Comparison of ENCODE assay signal across 8 mouse cellular contexts in the genomic region with DNA sequence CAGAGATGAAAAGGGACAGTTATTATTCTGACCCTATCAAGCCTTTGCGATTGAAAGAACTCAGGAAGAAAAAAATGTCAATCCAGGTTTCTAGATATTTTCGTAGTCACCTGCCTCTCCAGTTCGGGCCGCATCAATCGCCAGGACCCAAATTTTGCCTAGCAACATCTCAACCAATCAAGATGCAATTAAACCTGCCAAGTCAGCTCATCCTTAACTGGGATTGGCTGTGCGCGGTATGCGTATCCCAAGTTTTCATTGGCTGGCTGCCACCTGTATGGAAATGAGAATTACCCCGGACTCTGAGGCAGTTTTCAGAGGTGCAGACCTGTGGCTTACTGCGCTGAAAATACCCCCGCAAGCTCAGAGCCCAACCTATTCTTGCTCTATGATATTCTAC. TPM values are rescaled to one million over a fixed set of nuclear protein-coding genes. Genes with fewer than 3 reads are reported as not detected.
DNase-seq lines count a peak whose midpoint lies in the region; ATAC-seq and TF ChIP-seq lines count a peak whose summit lies in the region.

No protein-coding gene starts in this region.

- ATAC-seq in cerebellum, adult (ENCODE audit: insufficient number of reproducible peaks, low FRiP score, low TSS enrichment), result peak; percentile 75
- ATAC-seq in forebrain, embryonic 15.5 days (replicated peaks), result peak; percentile 66
- ATAC-seq in hindbrain, embryonic 12.5 days (ENCODE audit: low FRiP score), result peak; percentile 20; the same call in 1 of the 2 replicates
- peak; percentile 68 for ATAC-seq in lung, embryonic 14.5 days (ENCODE audit: insufficient read depth)
- no peak for ATAC-seq in megakaryocyte-erythroid progenitor cell, adult 5-6 weeks (replicated peaks; ENCODE audit: low FRiP score, low TSS enrichment, poor library complexity, severe bottlenecking)

- peak; percentile 94 for DNase-seq in ES-CJ7 (ENCODE audit: low read depth, low spot score)
- peak; percentile 78 for DNase-seq in layer of hippocampus, adult 9-10 months (ENCODE audit: low spot score)
- DNase-seq in lung, embryonic 14.5 days, result peak; percentile 90
- peak; percentile 78 for DNase-seq in retina, postnatal 1 day

- no peak for TF ChIP-seq CTCF in lung, embryonic 14.5 days (IDR thresholded peaks at IDR 0.05; ENCODE audit: low read depth)

- peaks cover 43% of the 10 kb centered on the region for H3K27me3 ChIP-seq in forebrain, embryonic 15.5 days
- H3K27me3 ChIP-seq in hindbrain, embryonic 12.5 days, result peaks cover 84% of the 10 kb centered on the region
- H3K27me3 ChIP-seq in lung, embryonic 14.5 days (ENCODE audit: insufficient read depth, low read length), result peaks cover 67% of the 10 kb centered on the region

- H3K9ac ChIP-seq in forebrain, embryonic 15.5 days (replicated peaks), result peak overlapping the region; percentile 58; the same call in 1 of the 2 replicates
- 0 out of 2 replicates have a peak overlapping the region, but pooled peaks have one; percentile 55 for H3K9ac ChIP-seq in hindbrain, embryonic 12.5 days
- no peak overlapping the region for H3K9ac ChIP-seq in lung, embryonic 14.5 days

- H3K27ac ChIP-seq in forebrain, embryonic 15.5 days (replicated peaks), result peak overlapping the region; percentile 85
- 0 out of 2 replicates have a peak overlapping the region, but pooled peaks have one; percentile 62 for H3K27ac ChIP-seq in hindbrain, embryonic 12.5 days
- H3K27ac ChIP-seq in lung, embryonic 14.5 days (ENCODE audit: low read depth), result no peak overlapping the region

- 0% methylated on average over 11 of the region's 11 CpGs for WGBS in forebrain, embryonic 15.5 days
- WGBS in hindbrain, embryonic 12.5 days, result 1% methylated on average over 11 of the region's 11 CpGs
- WGBS in lung, embryonic 14.5 days, result 0% methylated on average over 11 of the region's 11 CpGs

- no peaks in the 10 kb centered on the region for H3K36me3 ChIP-seq in forebrain, embryonic 15.5 days
- no peaks in the 10 kb centered on the region for H3K36me3 ChIP-seq in hindbrain, embryonic 12.5 days
- H3K36me3 ChIP-seq in lung, embryonic 14.5 days (ENCODE audit: insufficient read depth), result no peaks in the 10 kb centered on the region

- no peaks in the 10 kb centered on the region for H3K9me3 ChIP-seq in forebrain, embryonic 15.5 days
- no peaks in the 10 kb centered on the region for H3K9me3 ChIP-seq in hindbrain, embryonic 12.5 days (replicated peaks)
- H3K9me3 ChIP-seq in lung, embryonic 14.5 days (ENCODE audit: low read depth, low read length), result no peaks in the 10 kb centered on the region

- H3K4me2 ChIP-seq in forebrain, embryonic 15.5 days (replicated peaks), result peak overlapping the region; percentile 78
- H3K4me2 ChIP-seq in hindbrain, embryonic 12.5 days (replicated peaks), result peak overlapping the region; percentile 78
- H3K4me2 ChIP-seq in lung, embryonic 14.5 days, result peak overlapping the region; percentile 83

- H3K4me1 ChIP-seq in forebrain, embryonic 15.5 days, result peaks cover 39% of the 10 kb centered on the region
- peaks cover 27% of the 10 kb centered on the region for H3K4me1 ChIP-seq in hindbrain, embryonic 12.5 days
- no peaks in the 10 kb centered on the region; the same call in 1 of the 2 replicates for H3K4me1 ChIP-seq in lung, embryonic 14.5 days (ENCODE audit: insufficient read depth)

- peak overlapping the region; percentile 51 for H3K4me3 ChIP-seq in forebrain, embryonic 15.5 days
- peak overlapping the region; percentile 43 for H3K4me3 ChIP-seq in hindbrain, embryonic 12.5 days
- H3K4me3 ChIP-seq in lung, embryonic 14.5 days (ENCODE audit: low read depth, low read length), result peak overlapping the region; percentile 45

RNA-seq across cellular contexts. Expression of a gene that starts 21.4 kb away (rescaled TPM):
- polyA plus RNA-seq in forebrain, embryonic 15.5 days (2015; fragmentation: Nextera tagmentation; extraction: Ambion mirVana), result 56.8 and 62.4 TPM in 2 replicates
- polyA plus RNA-seq in hindbrain, embryonic 12.5 days (2016; fragmentation: Nextera tagmentation; extraction: Ambion mirVana), result 53.9 and 60.4 TPM in 2 replicates
- polyA plus RNA-seq in lung, embryonic 14.5 days (2014; fragmentation: Nextera tagmentation; extraction: Ambion mirVana), result 94.8 and 97.4 TPM in 2 replicates
- total RNA-seq in megakaryocyte-erythroid progenitor cell, adult 5-6 weeks (2014; fragmentation: Nextera tagmentation), result 135 and 168 TPM in 2 replicates
- total RNA-seq in megakaryocyte-erythroid progenitor cell, adult 5-6 weeks (2017), result 71.6 and 94.3 TPM in 2 replicates

RNA-seq across cellular contexts. Expression of a gene that starts 28.4 kb away (rescaled TPM):
- 72.1 and 74.5 TPM in 2 replicates for polyA plus RNA-seq in forebrain, embryonic 15.5 days (2015; fragmentation: Nextera tagmentation; extraction: Ambion mirVana)
- 47.3 and 49.1 TPM in 2 replicates for polyA plus RNA-seq in hindbrain, embryonic 12.5 days (2016; fragmentation: Nextera tagmentation; extraction: Ambion mirVana)
- polyA plus RNA-seq in lung, embryonic 14.5 days (2014; fragmentation: Nextera tagmentation; extraction: Ambion mirVana), result 35.5 and 36.4 TPM in 2 replicates
- 11.3 and 14.1 TPM in 2 replicates for total RNA-seq in megakaryocyte-erythroid progenitor cell, adult 5-6 weeks (2014; fragmentation: Nextera tagmentation)
- total RNA-seq in megakaryocyte-erythroid progenitor cell, adult 5-6 weeks (2017), result 12.6 and 20.3 TPM in 2 replicates
